Mouse (Mus musculus) erythroblast, adult 5-6 weeks (primary cell): ENCODE data around the gene Tceal9. TPM values are rescaled to one million over a fixed set of nuclear protein-coding genes. Genes with fewer than 3 reads are reported as not detected.
"Not testable (repeated sequence)": the region's sequence is repeated elsewhere in the genome, so short reads cannot be mapped to it uniquely, and the experiment has no call there.

Experiments used
- ATAC-seq: replicated peaks from 2 replicates; pipeline ENCODE4 v1.8.0; 2016; ENCODE audit warnings: moderate number of reproducible peaks, mild to moderate bottlenecking, moderate TSS enrichment, inconsistent platforms; ENCODE audit not compliant: poor library complexity, low FRiP score, severe bottlenecking
- total RNA-seq, 2 experiments: library from RNA; stranded (forward) in 1 of 2; stranded (reverse) in 1 of 2; fragments of 150-400 nt in 1 of 2; fragments of 200-764, 138-1000 nt in 1 of 2; gene quantifications; 2 replicates each; pipeline versions ENCODE4 v1.2.3 to v1.2.4; 2015 to 2017; ENCODE audit warnings: low replicate concordance in 2 of 2

Tceal9 gene
- total RNA-seq, 2 experiments from 2014 or later = 15.6 to 49.5 TPM

- ATAC-seq = peak; percentile 99
Measured at GRCm38 (mm10) chrX:136269743-136270392, 25.0 kb downstream of the Tceal9 start, which contains the start of gene Bex3. Gene Bex3 (plus strand): TSS chrX:136270253.

GRCm38 (mm10) chrX:136270393-136271111 lies 25.7 kb downstream of the Tceal9 start:
- not testable (repeated sequence) for ATAC-seq

DNA sequence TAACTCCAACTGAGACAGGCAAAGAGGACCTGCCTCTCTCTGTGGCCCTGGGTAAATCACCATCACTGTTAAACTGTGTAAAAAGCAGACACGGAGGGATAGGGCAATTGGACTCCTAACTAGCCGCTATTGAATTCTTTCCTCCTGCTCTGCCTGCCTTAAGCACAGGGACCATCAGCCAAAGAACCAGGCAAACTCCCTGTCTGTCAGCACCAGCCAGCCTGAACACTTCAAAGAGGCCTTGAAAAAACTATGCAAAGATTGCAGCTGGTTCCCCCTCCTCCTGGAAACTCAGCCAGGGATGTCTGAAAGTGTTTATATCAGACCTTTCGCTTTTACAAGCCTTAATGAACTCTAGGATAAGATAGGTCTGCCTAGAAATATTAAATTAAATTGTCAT lies 29.7 kb downstream of the Tceal9 start:
- no peak for ATAC-seq

- ATAC-seq = no peak
Measured at GRCm38 (mm10) chrX:136275386-136275785, 30.5 kb downstream of the Tceal9 start.

DNA sequence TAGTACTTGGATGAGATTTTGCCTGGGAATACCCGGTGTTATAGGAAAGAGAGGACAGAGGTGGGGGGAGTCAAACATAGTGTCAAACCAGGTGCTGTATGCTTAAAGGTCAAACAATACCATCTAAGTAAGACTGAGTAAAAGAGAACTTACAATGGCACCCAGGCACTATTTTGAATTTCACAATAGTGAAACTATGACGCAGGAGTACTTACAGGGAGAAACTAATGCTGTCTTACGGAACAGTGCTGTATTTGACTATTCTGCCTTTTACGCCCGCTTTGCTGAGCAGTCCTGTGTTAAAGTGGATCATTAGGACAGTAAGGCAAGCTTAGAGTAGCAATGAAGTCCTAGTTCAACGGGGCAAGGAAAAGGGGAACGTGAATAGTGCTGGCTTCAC lies 32.7 kb downstream of the Tceal9 start:
- no peak for ATAC-seq

DNA sequence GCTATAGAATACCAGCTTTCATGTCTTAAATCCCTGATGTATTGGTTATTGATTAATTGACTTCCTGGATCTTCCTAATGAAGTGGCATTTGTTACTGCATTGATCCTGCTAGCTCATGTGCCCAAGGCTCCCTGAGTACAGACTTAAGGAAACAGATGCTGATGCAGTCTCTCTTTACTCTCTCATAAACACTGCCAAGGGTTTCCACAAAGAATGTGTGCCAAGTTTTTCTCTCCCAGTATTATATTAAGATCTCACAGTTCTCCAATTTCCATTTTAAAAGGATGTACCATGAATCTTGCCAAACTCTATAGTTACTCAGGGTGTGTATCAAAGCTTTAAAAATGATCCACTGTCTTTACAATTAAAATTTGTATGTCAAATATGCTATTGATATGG lies 33.5 kb downstream of the Tceal9 start:
- ATAC-seq = no peak

- no peak for ATAC-seq
Measured at GRCm38 (mm10) chrX:136279410-136279809, 34.5 kb downstream of the Tceal9 start.

DNA sequence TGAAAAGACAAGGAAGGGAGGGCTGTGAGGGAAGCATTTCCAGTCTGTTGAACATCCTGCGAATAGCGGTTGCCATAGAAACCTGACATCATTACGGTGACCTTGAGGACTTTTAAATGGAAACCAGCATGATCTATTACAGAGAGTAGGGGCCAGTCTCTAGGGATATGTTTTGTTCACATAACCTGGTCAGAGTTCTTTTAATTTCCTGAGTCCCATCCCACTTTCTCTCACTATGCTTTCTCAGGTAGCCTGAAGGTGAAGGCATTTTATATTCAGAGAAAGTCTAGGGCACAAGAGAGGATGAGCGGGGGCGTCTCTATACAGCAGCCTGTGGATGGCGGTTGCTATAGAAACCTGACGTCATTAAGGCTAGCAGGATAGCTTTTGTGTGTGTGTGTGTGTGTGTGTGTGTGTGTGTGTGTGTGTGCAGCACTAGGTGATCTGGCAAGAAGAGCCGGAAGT lies 46.0 kb downstream of the Tceal9 start:
- ATAC-seq = no peak

Other genes with a start within 250 kb of the Tceal9 start
- not detected in 2 replicates for gene Arxes1, start 211.7 kb upstream of the Tceal9 start, total RNA-seq (2015; ENCODE audit: low replicate concordance)
- gene Arxes1, start 211.7 kb upstream of the Tceal9 start, total RNA-seq (2017; ENCODE audit: low replicate concordance) = not detected in 2 replicates
- gene Bex2, start 176.8 kb upstream of the Tceal9 start, total RNA-seq (2015; ENCODE audit: low replicate concordance) = not detected in 2 replicates
- gene Bex2, start 176.8 kb upstream of the Tceal9 start, total RNA-seq (2017; ENCODE audit: low replicate concordance) = not detected in 2 replicates
- gene Nxf3, start 159.8 kb upstream of the Tceal9 start, total RNA-seq (2015; ENCODE audit: low replicate concordance) = 1.9 and 2.5 TPM in 2 replicates
- 0.17 and 0.28 TPM in 2 replicates for gene Nxf3, start 159.8 kb upstream of the Tceal9 start, total RNA-seq (2017; ENCODE audit: low replicate concordance)
- 10.7 and 16.7 TPM in 2 replicates for gene Bex4, start 106.1 kb upstream of the Tceal9 start, total RNA-seq (2015; ENCODE audit: low replicate concordance)
- 11.8 and 12.5 TPM in 2 replicates for gene Bex4, start 106.1 kb upstream of the Tceal9 start, total RNA-seq (2017; ENCODE audit: low replicate concordance)
- 20.7 and 26.5 TPM in 2 replicates for gene Tceal8, start 72.7 kb upstream of the Tceal9 start, total RNA-seq (2015; ENCODE audit: low replicate concordance)
- gene Tceal8, start 72.7 kb upstream of the Tceal9 start, total RNA-seq (2017; ENCODE audit: low replicate concordance) = 31.0 and 39.6 TPM in 2 replicates
- gene Tceal5, start 41.2 kb upstream of the Tceal9 start, total RNA-seq (2015; ENCODE audit: low replicate concordance) = not detected in 2 replicates
- gene Tceal5, start 41.2 kb upstream of the Tceal9 start, total RNA-seq (2017; ENCODE audit: low replicate concordance) = not detected in 2 replicates
- gene Tceal7, start 30.3 kb upstream of the Tceal9 start, total RNA-seq (2015; ENCODE audit: low replicate concordance) = not detected in 2 replicates
- gene Tceal7, start 30.3 kb upstream of the Tceal9 start, total RNA-seq (2017; ENCODE audit: low replicate concordance) = not detected in 2 replicates
- not detected in 2 replicates for gene Bex1, start 29.6 kb upstream of the Tceal9 start, total RNA-seq (2015; ENCODE audit: low replicate concordance)
- not detected in 2 replicates for gene Bex1, start 29.6 kb upstream of the Tceal9 start, total RNA-seq (2017; ENCODE audit: low replicate concordance)
- gene Bex3, start 25.2 kb downstream of the Tceal9 start, total RNA-seq (2015; ENCODE audit: low replicate concordance) = 25.1 and 47.8 TPM in 2 replicates
- 16.9 and 24.5 TPM in 2 replicates for gene Bex3, start 25.2 kb downstream of the Tceal9 start, total RNA-seq (2017; ENCODE audit: low replicate concordance)